Mouse (Mus musculus) small intestine, adult 2 months (tissue): ENCODE results near the gene Map7.

Source experiments
- CTCF ChIP-seq: fragments of 200-500 bp; IDR thresholded peaks from 2 replicates; pipeline ENCODE4 v1.5.1; 2012; ENCODE audit warnings: low read depth, mild to moderate bottlenecking, control low read depth, inconsistent platforms, low read length, moderate library complexity, mixed read lengths; ENCODE audit not compliant: insufficient replicate concordance, insufficient read length; ENCODE audit errors: extremely low read depth
- POLR2A ChIP-seq: fragments of 200-500 bp; IDR thresholded peaks from 2 replicates; pipeline ENCODE4 v1.6.1; 2012; ENCODE audit warnings: low read depth, mild to moderate bottlenecking, control low read depth, inconsistent platforms, low read length, moderate library complexity

DNA sequence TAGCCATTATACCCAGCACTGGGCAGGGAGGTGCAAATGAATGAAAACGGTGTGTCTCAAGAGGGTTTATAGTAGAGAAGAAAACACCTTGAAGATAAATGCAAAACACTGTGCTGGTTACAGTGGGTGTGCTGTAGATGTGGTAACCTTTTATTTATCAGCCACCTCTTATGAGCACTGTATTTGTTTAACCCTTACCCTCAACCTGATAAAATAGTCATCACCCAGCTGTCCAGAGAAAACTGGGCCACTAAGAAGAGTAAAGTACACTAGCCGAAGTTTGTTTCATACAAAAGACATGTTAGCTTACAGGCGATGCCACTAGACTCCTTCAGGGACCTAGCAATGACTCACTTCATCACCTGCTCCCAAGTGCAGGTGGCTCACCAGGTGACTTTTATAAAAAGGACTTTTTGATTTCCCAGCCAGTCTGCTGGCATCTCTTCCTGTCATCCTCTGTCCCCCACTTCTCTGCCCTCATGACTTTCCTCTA, 21.0 kb downstream of the Map7 start:
- TF ChIP-seq CTCF, result no peak
- TF ChIP-seq POLR2A, result no peak
